Mouse (Mus musculus) liver, adult 2 months (tissue): Measurements from ENCODE around the gene Gm49661. TPM values are rescaled to one million over a fixed set of nuclear protein-coding genes. Genes with fewer than 3 reads are reported as not detected.

Experiments
- DNase-seq: peaks from one replicate; pipeline ENCODE4 v3.0.0-alpha.2; 2011; ENCODE audit warnings: low read depth, low spot score; ENCODE audit errors: extremely low read depth
- H3K27ac ChIP-seq: fragments of 200-500 bp; replicated peaks from 2 replicates; pipeline ENCODE4 v1.5.1; 2012; ENCODE audit warnings: low read depth, mild to moderate bottlenecking, control low read depth, inconsistent platforms, low read length; ENCODE audit not compliant: insufficient read depth
- H3K27me3 ChIP-seq: fragments of 200-500 bp; 2 replicates; pipeline ENCODE4 v1.6.1; 2012; ENCODE audit warnings: mild to moderate bottlenecking, moderate library complexity, low read length, inconsistent platforms; ENCODE audit not compliant: control insufficient read depth, insufficient read depth
- H3K36me3 ChIP-seq: fragments of 200-500 bp; 2 replicates; pipeline ENCODE4 v1.6.1; 2012; ENCODE audit warnings: low read length, inconsistent platforms; ENCODE audit not compliant: control insufficient read depth, insufficient read depth
- H3K4me1 ChIP-seq: fragments of 200-500 bp; 2 replicates; pipeline ENCODE4 v1.6.1; 2011; ENCODE audit warnings: low read length; ENCODE audit not compliant: control insufficient read depth, insufficient read depth
- H3K4me3 ChIP-seq: fragments of 200-500 bp; 2 replicates; pipeline ENCODE4 v1.5.1; 2011; ENCODE audit warnings: low read depth, mild to moderate bottlenecking, control low read depth, low read length, moderate library complexity; ENCODE audit not compliant: insufficient read depth
- H3K79me2 ChIP-seq: fragments of 200-500 bp; 2 replicates; pipeline ENCODE4 v1.6.1; 2012; ENCODE audit warnings: inconsistent platforms, mild to moderate bottlenecking, low read length, moderate library complexity; ENCODE audit not compliant: control insufficient read depth, insufficient read depth
- H3K9ac ChIP-seq: fragments of 200-500 bp; 2 replicates; pipeline ENCODE4 v1.6.1; 2012; ENCODE audit warnings: low read depth, mild to moderate bottlenecking, control low read depth, inconsistent platforms, low read length
- CTCF ChIP-seq: fragments of 200-500 bp; IDR thresholded peaks from 2 replicates; pipeline ENCODE4 v1.5.1; 2011; ENCODE audit warnings: low read depth, low read length, control low read depth
- POLR2A ChIP-seq: fragments of 200-500 bp; IDR thresholded peaks from 2 replicates; pipeline ENCODE4 v1.6.1; 2011; ENCODE audit warnings: low read length, control low read depth; ENCODE audit not compliant: insufficient read depth; ENCODE audit errors: extremely low read depth
- WGBS: fragments of 180-500 bp; shearing (Covaris S2); methylation state at CpG from one replicate; pipeline ENCODE4 v1.1.7; 2018; 5-methylcytosine and 5-hydroxymethylcytosine counted together
- polyA plus RNA-seq: library from polyadenylated mRNA; depleted of rRNA; stranded (reverse); fragments of >200 nt; gene quantifications from 2 replicates; pipeline ENCODE4 v1.2.3, GENCODE M21; 2012
- total RNA-seq: library from RNA; depleted of rRNA; stranded (reverse); fragments of >200 nt; gene quantifications from 2 replicates; pipeline ENCODE4 v1.2.3, GENCODE M21; 2014

The Gm49661 gene
- total and polyA plus RNA-seq, 2 experiments: 1.0 TPM; not detected in 1

DNA sequence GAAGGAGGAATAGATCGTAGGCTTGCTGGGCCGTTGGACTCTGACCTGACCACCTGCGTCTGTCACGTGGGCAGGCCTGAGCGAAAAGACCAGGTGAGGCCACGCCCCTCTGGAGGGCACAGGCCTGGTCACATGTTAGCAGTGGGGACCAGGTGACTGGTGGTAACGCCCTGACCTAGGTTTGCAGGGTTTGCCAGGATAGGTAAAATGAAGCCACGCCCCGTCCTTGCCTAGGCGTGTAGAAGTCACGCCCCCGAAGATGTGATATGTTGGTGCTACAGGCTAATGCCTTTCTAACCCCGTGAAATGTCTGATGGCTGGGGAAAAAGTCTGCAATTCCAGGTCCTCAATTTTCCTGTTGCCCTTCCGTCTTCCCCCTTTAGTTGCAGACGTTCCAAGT, 21.6 kb upstream of the Gm49661 start:
- TF ChIP-seq CTCF (no peak), POLR2A (no peak)

DNA sequence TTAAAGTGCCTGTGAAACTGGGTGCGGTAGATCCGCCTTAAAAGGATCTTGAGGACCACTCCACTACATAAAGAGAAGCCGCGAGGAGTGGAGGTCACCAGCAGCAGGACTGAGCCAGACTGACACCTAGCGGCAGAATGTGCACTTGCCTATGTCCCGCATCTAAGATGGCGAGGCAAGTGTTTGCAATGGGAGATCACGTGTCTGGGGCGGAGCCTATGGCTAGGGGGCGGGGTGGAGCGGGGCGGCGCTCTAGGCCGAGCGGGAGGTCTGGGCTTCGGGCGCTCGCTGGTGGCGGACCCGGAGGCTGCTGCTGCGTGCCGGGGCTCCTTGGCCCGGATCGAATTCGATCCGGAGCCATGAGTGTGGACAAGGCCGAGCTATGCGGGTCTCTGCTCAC, 21.1 kb upstream of the Gm49661 start, which contains the start of gene Hook2:
Gene Hook2 (plus strand): TSS at position 255 of the 400 bp plus-strand sequence.
- under 1% methylated on average over 28 of the region's 28 CpGs for WGBS
- H3K9ac ChIP-seq: peak within 1 kb of the TSS; percentile 85
- TF ChIP-seq CTCF: peak; percentile 99
- TF ChIP-seq POLR2A: peak; percentile 56; the same call in 1 of the 2 replicates

More for the DNA sequence above, 21.6 kb upstream of the Gm49661 start:
- Histone ChIP-seq H3K79me2 (no peaks in the 10 kb centered on the region), H3K36me3 (peaks cover 1% of the 10 kb centered on the region; the same call in 1 of the 2 replicates), H3K4me1 (peaks cover 11% of the 10 kb centered on the region; the same call in 1 of the 2 replicates), H3K9ac (peak overlapping the region; percentile 85), H3K27me3 (no peaks in the 10 kb centered on the region), H3K27ac (peak overlapping the region; percentile 75), H3K4me3 (peak overlapping the region; percentile 73)
- 6% methylated on average over 15 of the region's 15 CpGs for WGBS
- peak; percentile 77 for DNase-seq

DNA sequence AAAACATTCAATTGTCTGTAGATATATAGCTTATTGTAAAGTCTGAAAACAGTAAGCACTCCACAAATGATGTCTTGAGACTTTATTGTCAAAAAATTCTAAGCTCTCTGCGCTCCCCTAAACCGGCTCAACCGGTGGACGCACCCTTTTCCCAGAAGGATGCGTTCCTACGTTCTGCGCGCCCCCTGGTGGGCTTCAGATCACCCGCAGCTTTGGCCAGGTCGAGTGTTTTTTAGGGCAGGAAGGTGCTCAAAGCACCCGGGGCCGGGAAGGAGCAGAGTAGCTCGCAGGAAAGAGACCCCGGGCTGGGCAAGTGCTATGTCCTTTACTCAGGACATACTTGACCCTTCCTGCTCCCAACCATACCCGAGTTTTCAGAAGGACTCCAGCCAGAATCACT, 20.6 kb upstream of the Gm49661 start:
- H3K27ac ChIP-seq: peak overlapping the region; percentile 86
- H3K9ac ChIP-seq: peak overlapping the region; percentile 68
- peak; percentile 74 for DNase-seq
- peak overlapping the region; percentile 36 for H3K4me3 ChIP-seq
- H3K79me2 ChIP-seq: no peaks in the 10 kb centered on the region
- 1% methylated on average over 15 of the region's 15 CpGs for WGBS
- H3K4me1 ChIP-seq: peaks cover 11% of the 10 kb centered on the region; the same call in 1 of the 2 replicates
- H3K36me3 ChIP-seq: no peaks in the 10 kb centered on the region
- H3K27me3 ChIP-seq: no peaks in the 10 kb centered on the region
- peak; percentile 91 for TF ChIP-seq CTCF
- TF ChIP-seq POLR2A: no peak

More for the DNA sequence above, 21.1 kb upstream of the Gm49661 start, which contains the start of gene Hook2:
- H3K27ac ChIP-seq: peak within 1 kb of the TSS; percentile 86
- peak; percentile 94 for DNase-seq
- H3K79me2 ChIP-seq: no peaks in the 10 kb centered on the region
- no peaks in the 10 kb centered on the region for H3K27me3 ChIP-seq
- H3K4me1 ChIP-seq: peaks cover 11% of the 10 kb centered on the region; the same call in 1 of the 2 replicates
- no peaks in the 10 kb centered on the region for H3K36me3 ChIP-seq
- peak within 1 kb of the TSS; percentile 73 for H3K4me3 ChIP-seq

DNA sequence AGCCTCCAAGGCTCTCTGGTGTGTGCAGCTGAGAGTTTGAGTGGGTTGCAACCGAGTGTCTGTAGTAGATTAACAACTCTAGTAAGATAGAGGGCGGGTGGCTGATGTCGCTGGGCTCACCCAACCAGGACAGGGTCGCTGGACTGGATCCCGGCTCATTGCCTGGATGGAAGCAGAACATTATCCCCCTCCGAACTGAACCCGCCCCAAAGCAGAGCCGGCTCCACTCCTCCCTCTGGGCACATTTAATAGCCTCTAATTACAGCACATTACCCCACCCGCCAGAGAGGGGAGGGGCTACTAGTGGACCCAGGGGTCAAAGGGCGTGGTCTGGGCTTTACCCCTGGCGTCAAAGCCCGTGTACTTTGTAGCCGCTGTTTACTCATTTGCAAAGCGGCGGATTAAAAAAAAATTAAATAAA, 20.1 kb upstream of the Gm49661 start:
- TF ChIP-seq CTCF (no peak), POLR2A (0 out of 2 replicates have a peak, but pooled peaks have one; percentile 11)
- H3K79me2 ChIP-seq: no peaks in the 10 kb centered on the region
- H3K27ac ChIP-seq: peak overlapping the region; percentile 67
- peak; percentile 88 for DNase-seq
- no peaks in the 10 kb centered on the region for H3K27me3 ChIP-seq
- H3K4me3 ChIP-seq: peak overlapping the region; percentile 13; the same call in 1 of the 2 replicates
- H3K9ac ChIP-seq: peak overlapping the region; percentile 39
- no peaks in the 10 kb centered on the region for H3K36me3 ChIP-seq
- peaks cover 13% of the 10 kb centered on the region; the same call in 1 of the 2 replicates for H3K4me1 ChIP-seq
- 8% methylated on average over 15 of the region's 15 CpGs for WGBS

DNA sequence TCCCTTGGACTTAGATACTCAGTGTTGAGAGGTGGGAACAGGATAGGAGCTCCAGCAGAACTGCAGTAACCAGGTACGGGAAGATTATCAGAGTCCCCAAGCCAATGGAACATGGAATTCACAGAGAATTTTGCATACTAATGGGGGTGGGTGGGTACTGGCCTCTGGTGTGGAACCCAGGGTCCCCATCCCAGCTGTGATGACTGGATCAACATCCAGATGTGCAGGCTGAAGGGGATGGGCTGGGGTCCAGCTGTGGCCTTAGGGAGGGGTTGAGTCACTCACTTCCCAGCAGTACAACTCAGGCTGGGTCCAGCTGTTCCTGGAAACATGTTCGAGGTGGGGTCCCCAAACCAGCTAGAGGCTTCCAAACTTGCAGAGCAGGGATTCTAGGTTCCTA, 18.7 kb upstream of the Gm49661 start:
- Histone ChIP-seq H3K36me3 (no peaks in the 10 kb centered on the region), H3K79me2 (no peaks in the 10 kb centered on the region), H3K9ac (no peak overlapping the region), H3K27ac (no peak overlapping the region), H3K27me3 (no peaks in the 10 kb centered on the region), H3K4me3 (no peak overlapping the region), H3K4me1 (peaks cover 16% of the 10 kb centered on the region; the same call in 1 of the 2 replicates)
- TF ChIP-seq POLR2A (no peak), CTCF (no peak)
- DNase-seq: no peak
- 95% methylated on average over 2 of the region's 2 CpGs for WGBS

DNA sequence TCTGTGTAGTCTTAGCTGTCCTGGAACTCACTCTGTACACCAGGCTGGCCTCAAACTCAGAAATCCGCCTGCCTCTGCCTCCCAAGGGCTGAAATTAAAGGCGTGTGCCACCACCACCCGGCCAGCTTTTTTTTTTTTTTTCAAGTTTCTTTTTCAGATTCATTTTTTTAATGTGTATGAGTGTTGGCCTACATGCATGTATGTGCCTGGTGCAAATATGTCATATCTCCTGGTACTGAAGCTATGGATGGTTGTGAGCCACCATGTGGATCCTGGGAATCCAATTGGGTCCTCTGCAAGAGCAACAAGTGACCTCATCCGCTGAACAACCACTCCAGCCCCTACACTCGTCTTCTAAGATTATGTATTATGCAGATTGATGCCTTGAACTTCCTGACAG, 18.2 kb upstream of the Gm49661 start:
- DNase-seq: no peak

More for the DNA sequence above, 18.2 kb upstream of the Gm49661 start:
- no peak overlapping the region for H3K9ac ChIP-seq
- H3K4me3 ChIP-seq: no peak overlapping the region
- peaks cover 16% of the 10 kb centered on the region; the same call in 1 of the 2 replicates for H3K4me1 ChIP-seq
- H3K36me3 ChIP-seq: no peaks in the 10 kb centered on the region
- H3K27me3 ChIP-seq: no peaks in the 10 kb centered on the region
- TF ChIP-seq CTCF (no peak), POLR2A (no peak)
- H3K79me2 ChIP-seq: no peaks in the 10 kb centered on the region
- H3K27ac ChIP-seq: no peak overlapping the region
- WGBS: 90% methylated on average over 5 of the region's 5 CpGs
